Mouse (Mus musculus) layer of hippocampus, adult 9-11 months (tissue): ENCODE results near the gene Atxn2l.
"Not testable (repeated sequence)": the region's sequence is repeated elsewhere in the genome, so short reads cannot be mapped to it uniquely, and the experiment has no call there.

Source experiments
- DNase-seq: peaks from one replicate; pipeline ENCODE4 v3.0.0; 2022

Atxn2l gene

DNA sequence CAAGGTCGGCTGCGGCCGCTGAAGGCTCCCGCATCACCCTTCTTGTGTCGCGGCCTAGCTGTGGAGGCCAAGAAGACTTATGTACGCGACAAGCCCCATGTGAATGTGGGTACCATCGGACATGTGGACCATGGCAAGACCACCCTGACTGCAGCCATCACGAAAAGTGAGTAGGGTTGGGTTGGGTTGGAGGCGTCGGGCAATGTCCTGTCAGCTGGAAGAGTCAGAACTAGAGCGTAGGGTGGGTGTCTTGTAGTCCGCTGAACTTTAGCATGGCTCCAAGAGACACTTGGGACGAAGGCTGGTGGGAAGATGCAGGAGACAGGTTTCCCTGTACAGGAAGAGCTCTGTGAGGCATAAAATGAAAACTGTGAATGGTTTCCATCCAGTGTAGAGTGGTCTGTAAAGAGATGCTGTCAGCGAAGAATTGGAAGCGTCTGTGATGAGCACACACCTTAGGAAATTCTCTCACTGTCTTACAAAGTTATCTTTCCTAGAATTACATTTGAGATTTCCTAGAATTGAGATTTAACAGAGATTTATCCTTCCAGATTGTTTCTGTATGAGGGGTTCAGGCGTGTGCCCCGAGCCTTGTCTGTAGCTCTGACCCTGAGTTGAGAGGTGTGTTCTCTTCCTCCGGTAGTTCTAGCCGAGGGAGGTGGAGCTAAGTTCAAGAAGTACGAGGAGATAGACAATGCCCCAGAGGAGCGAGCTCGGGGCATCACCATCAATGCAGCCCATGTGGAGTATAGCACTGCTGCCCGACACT, 15.4 kb downstream of the Atxn2l start:
- not testable (repeated sequence) for DNase-seq

DNA sequence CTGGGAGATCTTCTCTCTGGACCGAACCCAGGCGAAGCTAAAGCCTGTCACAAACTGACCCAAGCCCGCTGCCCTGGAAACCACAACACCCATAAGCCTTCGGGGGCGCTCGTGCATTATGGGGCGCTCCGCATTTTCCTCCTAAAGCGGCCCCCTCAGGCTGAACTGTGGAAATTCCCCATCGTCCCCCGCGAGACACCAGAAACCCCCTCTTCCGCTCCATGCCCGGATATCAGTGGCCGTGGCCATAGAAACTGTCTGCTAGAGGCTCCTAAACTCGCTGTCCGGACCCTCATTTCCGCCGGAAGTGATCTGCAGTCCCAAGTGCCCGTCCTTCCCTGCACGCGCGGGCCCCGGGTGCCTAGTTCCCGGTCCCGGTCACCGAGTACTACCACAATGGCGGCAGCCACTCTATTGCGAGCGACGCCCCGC, 16.2 kb downstream of the Atxn2l start, which contains the start of gene Tufm:
Gene Tufm, plus strand, starts transcription at position 310 of the 432 bp plus-strand sequence.
- DNase-seq = peak; percentile 98

DNA sequence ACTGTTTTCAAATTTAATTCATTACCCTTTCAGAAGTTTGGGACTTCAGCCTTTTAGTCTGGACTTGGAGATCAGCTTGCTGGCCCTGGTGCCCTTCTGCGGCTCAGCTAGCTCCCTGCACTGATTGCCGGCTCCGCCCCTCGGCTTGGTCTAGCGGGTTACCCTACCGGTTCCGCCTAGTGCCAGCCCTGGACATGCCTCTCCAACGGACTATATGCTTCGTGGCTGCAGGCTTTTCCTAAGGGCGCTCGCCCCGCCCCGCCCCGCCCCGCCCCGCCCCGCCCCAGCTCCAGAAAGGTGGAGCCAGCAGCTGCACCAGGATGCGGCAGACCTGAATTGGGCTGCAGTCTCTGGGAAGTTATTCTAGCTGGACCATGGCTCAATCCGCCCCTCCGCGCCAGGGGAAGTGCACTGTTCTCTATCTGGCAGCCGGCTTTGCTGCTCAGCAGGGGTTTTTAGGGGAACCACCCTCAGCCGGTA, 20.8 kb downstream of the Atxn2l start:
- DNase-seq = peak; percentile 80

DNA sequence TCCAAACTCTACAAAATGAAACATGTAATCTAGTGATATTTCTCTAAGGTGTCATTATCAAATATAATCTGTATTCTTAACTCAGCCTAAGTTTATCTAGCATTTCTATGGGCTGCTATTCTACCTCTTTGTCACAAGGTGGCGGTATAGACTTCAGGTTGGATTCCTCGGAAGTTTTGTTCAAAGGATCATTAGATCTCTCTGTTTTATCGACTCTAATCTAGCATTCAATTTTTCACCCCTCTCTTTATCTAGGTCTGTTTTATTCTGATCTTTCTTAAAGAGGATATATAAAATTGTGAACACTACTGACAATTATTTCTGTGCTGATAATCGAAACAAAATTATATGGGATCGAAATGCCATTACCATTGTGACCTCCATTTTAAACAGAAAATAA, 21.5 kb downstream of the Atxn2l start:
- DNase-seq = no peak

DNA sequence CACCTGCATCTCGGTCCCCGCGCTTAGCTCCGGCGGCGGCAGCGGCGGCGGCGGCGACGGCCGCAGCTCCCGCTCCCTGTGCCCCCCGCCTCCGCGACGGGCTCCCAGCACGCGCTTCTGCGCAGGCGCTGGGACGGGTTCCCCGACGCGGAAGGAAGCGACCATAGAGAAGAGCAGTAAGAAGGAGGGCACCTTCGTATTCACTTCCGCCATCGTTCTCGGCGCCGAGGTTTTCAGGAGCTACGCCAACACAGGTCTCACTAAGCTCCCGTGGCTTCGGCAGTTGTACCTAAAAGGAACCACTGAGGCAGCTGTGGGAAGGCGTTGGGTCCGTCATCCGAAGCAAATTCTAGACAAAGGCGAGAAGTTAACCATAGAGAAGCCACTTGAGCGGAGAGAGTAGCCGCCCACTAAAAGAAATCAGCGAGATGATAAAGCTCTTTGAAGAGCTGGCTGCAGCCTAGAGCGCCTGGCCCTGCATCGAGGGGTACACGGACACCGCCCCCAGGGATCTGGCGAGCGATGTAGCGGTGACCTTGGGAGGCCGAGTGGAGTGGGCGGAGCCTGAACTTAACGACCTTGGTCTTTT, 28.1 kb downstream of the Atxn2l start, which contains the start of gene Sh2b1:
Gene Sh2b1, minus strand, starts transcription at position 432 of the 589 bp plus-strand sequence.
- DNase-seq = peak; percentile 93

DNA sequence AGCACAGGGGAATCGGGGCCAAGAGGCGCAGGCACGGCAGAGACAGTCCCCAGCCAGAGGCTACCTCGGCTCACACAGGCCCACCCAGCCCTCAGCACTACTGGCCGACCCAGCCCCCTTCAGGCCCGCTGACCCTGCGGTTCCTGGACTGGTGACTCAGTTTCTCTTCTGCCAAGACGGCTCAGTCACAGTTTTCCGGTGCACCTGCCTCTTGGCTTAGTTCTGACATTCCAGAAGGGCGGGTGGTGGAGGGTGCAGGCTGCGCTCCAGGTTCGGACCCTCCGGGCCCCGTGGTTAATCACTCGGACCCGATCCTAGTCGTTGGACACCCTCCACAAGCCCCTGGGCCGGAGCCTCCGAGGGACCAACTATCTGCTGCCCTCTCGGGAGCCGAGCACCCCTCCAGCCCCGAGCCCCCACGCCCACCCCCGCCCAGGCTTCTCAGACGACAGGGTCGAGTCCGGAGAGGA, 28.7 kb downstream of the Atxn2l start:
- no peak for DNase-seq

DNA sequence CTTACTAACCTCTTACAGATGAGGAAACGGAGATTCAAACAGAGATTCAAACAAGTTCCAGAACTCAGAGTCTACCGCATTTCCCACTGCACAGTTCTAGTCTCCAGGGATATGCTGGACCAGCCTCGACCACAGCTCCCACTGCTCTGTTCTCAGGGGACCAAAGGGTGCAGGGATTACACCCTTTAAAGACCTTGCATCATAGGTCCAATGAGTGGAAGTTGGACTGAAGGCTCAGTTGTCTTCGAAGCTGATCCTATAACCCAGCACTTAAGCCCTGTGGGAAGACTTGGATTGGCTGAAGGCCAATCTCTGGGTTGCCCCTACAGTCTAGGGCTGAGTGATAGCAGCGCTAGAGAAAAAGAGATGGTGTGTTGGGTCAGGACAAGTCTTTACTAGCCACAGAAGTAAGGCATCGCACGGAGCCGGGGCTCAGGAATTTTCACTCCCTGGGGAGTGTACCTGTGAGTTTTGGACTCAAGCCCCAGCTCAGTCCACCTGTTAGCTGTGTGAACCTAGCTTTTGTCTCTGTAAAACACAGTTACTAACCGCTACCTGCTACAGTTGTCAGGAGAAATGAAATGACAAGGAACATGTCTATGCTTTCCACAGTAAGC, 29.7 kb downstream of the Atxn2l start:
- no peak for DNase-seq

DNA sequence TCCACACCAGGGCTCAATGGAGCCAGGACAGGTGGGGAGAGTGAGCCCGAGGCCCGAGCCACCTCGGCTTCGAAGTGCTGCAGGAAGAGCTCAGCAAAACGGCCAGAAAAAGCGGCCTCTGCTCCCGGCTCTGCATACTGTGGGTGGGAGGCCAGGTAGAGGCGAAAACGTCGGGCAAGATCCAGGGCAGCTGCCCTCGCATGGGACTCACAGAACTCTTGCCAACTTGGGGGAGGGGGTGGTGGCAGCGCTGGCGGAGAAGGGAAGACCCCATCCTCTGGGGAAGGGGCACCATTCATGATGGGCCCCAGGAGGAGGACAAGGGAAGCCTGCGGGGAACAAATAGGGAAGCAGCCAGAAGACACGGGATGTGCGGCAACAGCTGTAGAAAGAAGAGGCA, 30.5 kb downstream of the Atxn2l start:
- no peak for DNase-seq

DNA sequence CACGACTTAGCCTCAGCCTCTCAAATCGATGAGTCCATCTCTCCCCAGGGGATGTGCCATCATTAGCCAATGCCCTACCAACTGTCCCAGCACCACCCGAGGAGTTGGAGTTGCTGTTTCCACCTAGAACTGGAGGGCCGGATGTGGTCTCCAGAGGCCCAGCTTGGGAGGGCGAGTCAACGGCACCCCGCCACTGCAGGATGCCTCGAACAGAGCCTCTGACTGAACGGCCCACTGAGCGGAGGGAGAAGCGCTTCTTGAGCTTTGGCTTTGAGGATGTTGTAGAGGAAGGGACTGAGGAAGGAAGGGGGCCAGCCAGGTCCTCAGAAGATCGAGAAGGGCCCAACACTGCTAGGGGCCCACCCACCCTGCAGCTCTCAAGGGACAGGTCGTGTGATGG, 30.9 kb downstream of the Atxn2l start:
- DNase-seq = no peak

DNA sequence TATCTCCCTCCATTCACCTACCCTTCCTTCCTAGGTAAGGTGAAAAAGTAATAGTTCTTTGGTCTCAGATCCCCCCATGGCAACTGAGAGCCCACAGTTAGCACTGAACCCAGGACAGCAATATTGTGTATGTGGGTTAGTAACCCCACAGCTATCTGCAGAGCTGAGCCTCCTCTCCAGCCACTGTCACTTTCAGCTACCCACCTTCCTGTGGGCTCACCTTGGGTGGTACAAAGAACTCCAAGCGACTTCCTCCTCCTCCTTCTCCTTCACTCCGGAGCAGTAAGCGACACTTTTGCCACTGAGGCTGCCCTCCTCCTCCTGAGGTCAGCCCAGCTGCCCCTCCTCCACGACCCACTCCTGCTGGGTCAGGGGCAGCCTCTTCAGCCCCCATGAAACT, 31.4 kb downstream of the Atxn2l start:
- DNase-seq = no peak

DNA sequence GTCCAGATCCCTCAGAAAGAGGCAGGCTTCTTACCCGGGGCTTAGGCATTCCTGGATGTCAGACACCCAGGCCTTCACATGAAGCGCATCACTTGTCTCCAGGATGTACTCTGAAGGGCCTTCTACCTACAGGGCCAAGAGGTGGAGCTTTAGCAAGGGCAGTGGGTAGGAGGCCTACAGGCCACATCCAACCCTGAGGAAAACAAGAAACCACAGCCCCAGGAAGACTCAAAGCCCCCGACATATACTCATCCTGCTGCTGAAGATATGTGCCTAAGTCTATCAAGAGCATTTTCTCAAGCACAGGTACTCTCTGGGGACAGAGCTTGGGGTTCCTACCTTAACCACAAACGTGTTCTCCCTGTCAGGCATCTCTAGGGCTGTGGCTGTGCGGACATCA, 31.9 kb downstream of the Atxn2l start:
- no peak for DNase-seq

DNA sequence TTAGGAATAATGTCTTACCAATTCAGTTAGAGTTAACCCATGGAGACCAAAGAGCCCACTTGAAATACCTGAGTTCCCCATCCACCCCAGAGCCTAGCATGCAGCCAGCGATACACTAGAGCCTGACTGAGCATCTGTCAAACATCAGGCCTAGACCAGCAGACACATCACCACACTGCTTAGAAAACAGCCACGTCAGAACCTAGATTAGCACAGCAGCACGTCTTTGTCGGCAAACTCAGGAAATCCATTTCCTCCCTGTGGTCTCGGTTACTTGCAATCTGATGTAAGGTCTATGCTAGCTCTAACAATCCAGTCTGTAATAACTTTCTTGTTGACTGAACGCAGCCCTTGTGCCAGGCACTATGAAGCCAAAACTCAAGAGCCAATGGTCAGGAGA, 33.2 kb downstream of the Atxn2l start:
- no peak for DNase-seq

DNA sequence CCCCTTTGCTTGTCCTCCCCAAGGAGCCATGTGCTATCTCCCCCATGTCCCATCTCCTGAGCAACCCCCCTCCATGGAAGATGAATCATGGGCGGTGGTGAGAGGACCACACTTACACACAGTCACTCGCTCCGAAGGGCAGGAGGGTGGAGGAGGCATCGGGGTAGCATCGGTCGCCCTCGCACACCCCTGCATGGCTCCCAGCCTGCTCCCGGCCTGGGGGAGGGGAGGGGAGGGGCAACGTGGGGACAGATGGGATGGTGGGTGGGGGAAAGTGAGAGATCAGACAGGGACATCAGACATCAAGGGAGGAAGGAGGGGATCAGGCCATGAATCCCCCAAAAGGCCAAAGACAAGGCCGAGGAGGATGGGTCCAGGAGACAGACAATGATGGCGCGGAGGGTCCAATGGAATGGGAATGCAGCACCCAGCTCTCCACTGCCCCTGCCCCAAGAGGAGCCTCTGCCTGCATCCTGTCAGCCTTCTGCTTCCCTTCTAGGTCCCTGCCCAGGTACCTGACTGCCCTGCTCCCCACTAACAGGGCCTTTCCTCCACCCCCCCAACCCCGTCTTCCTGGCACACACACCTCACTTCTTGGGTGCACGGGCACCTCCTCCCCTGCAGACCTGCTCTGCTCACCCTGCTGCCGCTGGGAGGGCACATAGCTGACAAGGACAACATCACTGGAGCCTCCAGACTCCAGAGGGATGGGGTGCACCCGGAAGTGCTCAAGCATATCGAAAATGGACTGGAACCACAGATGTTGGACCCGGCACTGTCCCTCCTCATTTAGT, 35.2 kb downstream of the Atxn2l start:
- no peak for DNase-seq

DNA sequence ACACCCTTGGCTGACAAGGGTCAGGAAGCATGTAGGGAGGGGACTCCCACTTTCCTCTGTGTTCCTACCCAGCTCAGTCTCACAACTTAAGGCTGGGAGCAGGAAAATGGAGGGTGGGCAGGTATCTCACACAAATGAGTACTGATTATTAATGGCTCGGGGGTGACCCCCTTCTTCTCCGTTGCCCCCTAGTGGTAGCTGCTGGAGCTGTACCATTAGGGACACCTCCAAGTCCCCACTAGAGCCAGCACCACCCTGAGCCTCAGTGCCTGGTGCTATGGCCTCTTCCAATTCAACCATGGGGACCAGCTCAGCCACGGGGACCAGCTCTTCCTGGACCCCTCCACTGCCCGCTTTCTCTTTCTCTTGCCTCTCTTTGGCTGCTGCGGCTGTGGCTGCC, 36.0 kb downstream of the Atxn2l start:
- no peak for DNase-seq

DNA sequence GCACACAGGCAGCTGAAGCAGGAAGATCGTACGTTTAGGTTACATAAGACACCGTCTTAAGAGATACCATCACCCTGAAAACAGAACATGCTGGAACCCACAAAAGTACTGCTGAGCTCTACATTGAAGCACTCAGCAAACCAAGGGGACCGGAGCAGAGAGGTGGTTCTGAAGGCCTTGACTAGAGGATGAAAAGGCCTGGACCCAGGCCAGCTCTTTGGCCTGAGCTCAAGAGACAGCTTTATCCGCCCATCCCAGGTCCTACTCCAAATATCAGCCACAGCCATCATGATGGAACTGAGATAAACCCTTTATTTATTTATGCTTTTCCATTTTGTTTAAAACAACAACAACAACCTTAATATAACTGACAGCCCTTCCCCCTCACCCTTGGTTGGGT, 36.5 kb downstream of the Atxn2l start:
- DNase-seq = no peak

DNA sequence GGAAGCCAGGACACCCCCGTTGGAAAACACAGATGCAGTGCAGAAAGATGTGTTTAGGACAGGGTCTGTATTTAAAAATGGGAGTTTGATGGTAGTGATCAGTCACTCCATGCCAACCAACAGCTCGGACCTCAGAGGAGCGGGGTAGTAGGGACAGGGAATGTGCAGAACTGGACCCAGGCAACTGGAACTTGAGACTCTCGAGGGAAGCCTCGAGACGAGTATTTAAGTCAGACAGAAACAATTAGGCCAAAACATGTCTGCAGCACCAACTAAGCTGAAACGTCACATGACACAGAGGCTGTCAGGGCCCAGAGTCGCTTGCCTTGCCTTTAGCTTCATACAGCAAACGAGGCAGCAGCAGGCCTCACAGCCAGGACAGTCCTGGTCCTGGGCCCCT, 37.1 kb downstream of the Atxn2l start:
- DNase-seq = no peak

DNA sequence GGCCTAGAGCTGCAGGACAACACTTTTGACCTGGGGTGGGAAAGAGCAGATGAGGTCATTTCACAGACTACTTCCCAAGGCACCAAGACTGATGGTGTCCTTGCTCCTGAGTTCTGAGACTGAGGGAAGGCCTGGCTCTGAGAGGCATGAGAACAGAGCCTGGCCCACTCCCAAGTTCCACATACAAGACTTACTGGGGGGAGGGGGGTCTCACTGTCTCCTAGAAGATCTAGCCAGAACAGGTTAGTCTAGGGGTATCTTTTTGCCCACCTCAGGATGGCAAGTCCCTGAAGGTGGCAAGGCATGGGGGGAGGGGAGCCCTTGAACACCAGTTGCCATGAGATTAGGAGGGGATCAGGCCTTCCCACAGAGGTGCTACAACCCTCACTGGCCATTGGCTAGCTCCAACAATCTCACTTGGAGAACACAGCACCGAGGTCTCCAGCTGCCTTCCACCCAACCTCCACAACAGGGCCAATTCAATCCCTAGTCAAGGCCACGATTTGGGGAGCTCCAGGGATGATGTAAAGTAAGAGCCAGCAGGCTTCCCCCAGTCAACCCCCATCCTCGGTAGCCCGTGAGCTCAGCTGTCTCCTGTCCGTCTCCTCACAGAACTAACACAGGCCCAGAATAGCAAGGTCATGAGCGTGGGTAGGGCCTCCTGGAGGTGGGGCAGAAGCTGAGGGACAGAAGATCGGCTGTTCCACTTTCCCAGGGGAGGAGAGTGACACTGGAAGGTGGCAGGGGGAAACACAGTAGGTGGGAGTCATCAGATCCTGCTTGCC, 37.8 kb downstream of the Atxn2l start:
- no peak for DNase-seq

DNA sequence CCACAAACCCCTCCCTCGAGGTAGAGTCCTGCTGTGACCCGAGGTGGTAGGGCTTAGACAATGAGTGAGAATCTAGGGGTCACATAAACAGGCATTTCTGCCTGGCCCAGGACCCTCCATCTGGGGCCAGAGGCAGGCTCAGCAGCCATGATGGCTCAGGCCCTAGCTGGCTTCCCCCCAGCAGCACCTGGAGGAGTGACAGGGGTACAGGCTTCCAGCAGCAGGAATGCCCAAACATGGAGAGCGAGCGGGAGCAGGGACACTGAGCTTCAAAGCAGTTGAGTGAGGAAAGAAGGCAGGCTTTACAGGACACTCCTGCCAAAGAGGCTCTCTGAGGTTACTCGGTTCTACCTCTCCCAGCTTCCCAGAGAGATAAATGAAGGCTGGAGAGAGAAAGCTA, 38.4 kb downstream of the Atxn2l start:
- DNase-seq = no peak

DNA sequence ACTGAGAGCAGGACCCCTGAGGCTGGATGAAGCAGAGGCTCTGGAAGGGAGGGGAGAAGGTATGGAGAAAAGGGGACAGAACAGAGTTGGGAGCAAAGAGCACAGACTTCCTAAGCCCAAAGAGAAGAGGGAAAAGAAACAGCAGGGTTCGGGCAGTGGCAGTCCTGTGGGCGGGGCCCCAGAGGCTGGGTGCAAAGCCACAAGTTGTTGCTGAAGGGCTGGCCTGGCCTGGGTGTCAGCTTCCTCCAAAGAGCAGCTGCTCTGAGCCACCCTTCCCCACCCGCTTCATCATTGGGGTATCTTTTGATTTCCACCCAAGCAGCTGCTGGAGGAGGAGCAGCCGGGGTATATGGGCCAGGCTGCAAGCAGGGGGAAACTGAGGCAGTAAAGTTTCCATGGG, 39.1 kb downstream of the Atxn2l start:
- DNase-seq = peak; percentile 50

DNA sequence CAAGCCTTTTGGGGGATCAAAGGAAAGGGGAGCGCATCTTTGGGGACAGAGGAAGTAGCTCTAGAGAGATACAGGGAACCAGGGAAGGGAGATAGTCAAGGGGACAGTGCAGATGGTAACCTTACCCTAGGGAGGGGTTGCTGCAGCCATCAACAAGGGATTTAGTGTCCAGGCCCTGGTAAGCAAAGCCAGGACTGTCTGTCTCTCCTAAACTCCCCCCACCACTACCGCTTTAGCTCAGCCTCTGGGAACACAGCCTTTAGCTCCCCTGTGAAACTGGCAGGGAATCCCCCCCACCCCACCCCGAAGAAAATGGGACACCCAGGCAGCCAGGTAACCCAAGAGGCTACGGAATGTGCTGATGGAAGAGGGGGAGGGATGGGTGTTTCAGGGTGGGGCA, 39.7 kb downstream of the Atxn2l start:
- DNase-seq = no peak

DNA sequence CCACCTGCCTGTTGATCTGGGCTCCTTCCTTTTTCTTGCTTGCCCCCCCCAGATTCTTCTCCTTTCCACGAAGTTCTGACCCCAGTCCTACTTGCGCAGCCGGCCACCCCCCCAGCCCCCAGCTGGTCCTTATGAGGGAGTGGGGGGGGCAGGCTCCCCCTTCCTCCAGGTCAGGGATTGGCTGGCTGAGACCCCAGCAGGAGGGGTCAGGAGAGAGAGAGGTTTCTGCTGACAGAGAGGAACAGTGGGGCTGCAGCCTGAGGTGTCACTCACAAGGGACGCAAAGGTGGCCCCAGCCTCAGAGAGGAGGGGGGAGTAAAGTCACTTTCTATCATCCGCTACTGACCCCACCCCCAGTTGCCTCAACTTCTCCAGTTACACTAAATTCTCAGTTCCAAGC, 40.2 kb downstream of the Atxn2l start, which contains the start of gene Atp2a1:
Gene Atp2a1, minus strand, starts transcription at position 105 of the 400 bp plus-strand sequence.
- no peak for DNase-seq

DNA sequence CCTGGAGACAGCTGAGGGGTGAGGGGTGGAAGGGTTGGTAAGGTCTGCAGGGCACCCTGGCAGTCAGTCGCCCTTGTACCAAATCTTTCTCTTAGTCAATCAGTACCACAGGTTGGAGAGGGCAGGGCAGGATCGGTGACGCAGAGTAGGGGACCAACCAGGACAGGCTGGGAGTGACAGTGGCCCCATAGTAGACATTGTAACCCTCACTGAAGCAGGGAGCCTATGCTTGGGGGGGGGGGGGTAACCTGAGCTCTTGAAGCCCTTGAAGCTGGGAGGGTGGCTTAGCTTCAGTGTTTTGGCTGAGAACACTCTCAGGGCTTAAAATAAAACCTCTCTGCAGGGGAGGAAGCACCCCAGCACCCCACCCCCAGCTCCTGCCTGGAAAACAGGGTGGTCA, 41.6 kb downstream of the Atxn2l start:
- DNase-seq = no peak
